8 mouse cellular contexts compared by ENCODE assay signal in genomic region chr7:29815910-29816429, GRCm38 (mm10). TPM values are rescaled to one million over a fixed set of nuclear protein-coding genes. Genes with fewer than 3 reads are reported as not detected.
A peak's percentile ranks its signal among the peaks of the same experiment; 100 is the strongest.
DNase-seq lines count a peak whose midpoint lies in the region; ATAC-seq and TF ChIP-seq lines count a peak whose summit lies in the region.

TSS of gene Zfp790 (plus strand) at chr7:29816114.

- H3K27me3 ChIP-seq in kidney, embryonic 14.5 days (ENCODE audit: control insufficient read depth, insufficient read depth, low read length), result no peaks in the 10 kb centered on the region
- no peaks in the 10 kb centered on the region for H3K27me3 ChIP-seq in limb, embryonic 15.5 days

- TF ChIP-seq POLR2A in bone marrow macrophage, adult 2 months (IDR thresholded peaks at IDR 0.05; ENCODE audit: borderline replicate concordance, low read depth, low read length), result peak; percentile 68; the same call in 1 of the 2 replicates
- peak; percentile 90 for TF ChIP-seq POLR2A in embryonic fibroblast, embryonic 13.5 days (IDR thresholded peaks at IDR 0.05; ENCODE audit: low read depth, low read length)

- H3K4me1 ChIP-seq in bone marrow macrophage, adult 2 months (ENCODE audit: control insufficient read depth, insufficient read depth, low read length), result peaks cover 20% of the 10 kb centered on the region
- H3K4me1 ChIP-seq in embryonic fibroblast, embryonic 13.5 days (ENCODE audit: control insufficient read depth, insufficient read depth, low read length), result peaks cover 3% of the 10 kb centered on the region
- H3K4me1 ChIP-seq in kidney, embryonic 14.5 days (ENCODE audit: control insufficient read depth, insufficient read depth, low read length), result peaks cover 11% of the 10 kb centered on the region; the same call in 1 of the 2 replicates
- peaks cover 33% of the 10 kb centered on the region for H3K4me1 ChIP-seq in limb, embryonic 15.5 days

- H3K36me3 ChIP-seq in kidney, embryonic 14.5 days (ENCODE audit: control insufficient read depth, insufficient read depth, low read length), result no peaks in the 10 kb centered on the region
- H3K36me3 ChIP-seq in limb, embryonic 15.5 days, result 0 out of 2 replicates have a peak, but pooled peaks cover 5% of the 10 kb centered on the region

- peak within 1 kb of the TSS; percentile 91 for H3K27ac ChIP-seq in bone marrow macrophage, adult 2 months (ENCODE audit: insufficient read depth, low read depth, low read length)
- peak within 1 kb of the TSS; percentile 77 for H3K27ac ChIP-seq in embryonic fibroblast, embryonic 13.5 days (ENCODE audit: insufficient read depth, low read length)
- H3K27ac ChIP-seq in kidney, embryonic 14.5 days (ENCODE audit: low read depth, low read length), result peak within 1 kb of the TSS; percentile 79
- peak within 1 kb of the TSS; percentile 96 for H3K27ac ChIP-seq in limb, embryonic 15.5 days

- peak; percentile 92 for DNase-seq in A20 (ENCODE audit: low read depth, low spot score)
- peak; percentile 92 to 94 for DNase-seq in heart, adult 9 months (ENCODE audit: low spot score in 2 of 2)
- DNase-seq in monocyte, adult 2 months (ENCODE audit: low read depth in 1 of 2, low spot score in 2 of 2), result peak; percentile 56 to 69
- DNase-seq in spleen, postnatal 36 days (ENCODE audit: low spot score in 2 of 2), result peak; percentile 87 to 88

- H3K9me3 ChIP-seq in kidney, embryonic 14.5 days (ENCODE audit: control insufficient read depth, low read length), result no peaks in the 10 kb centered on the region
- H3K9me3 ChIP-seq in limb, embryonic 15.5 days, result no peaks in the 10 kb centered on the region

- peak within 1 kb of the TSS; percentile 78 for H3K4me2 ChIP-seq in kidney, embryonic 14.5 days (replicated peaks; ENCODE audit: low read depth, low read length)
- H3K4me2 ChIP-seq in limb, embryonic 15.5 days, result peak within 1 kb of the TSS; percentile 77

- H3K9ac ChIP-seq in kidney, embryonic 14.5 days (ENCODE audit: low read depth, low read length), result peak within 1 kb of the TSS; percentile 66
- peak within 1 kb of the TSS; percentile 70 for H3K9ac ChIP-seq in limb, embryonic 15.5 days

- peak; percentile 95 for ATAC-seq in kidney, embryonic 14.5 days (ENCODE audit: low FRiP score, low TSS enrichment)
- ATAC-seq in limb, embryonic 15.5 days (ENCODE audit: insufficient number of reproducible peaks, low FRiP score, low TSS enrichment, low read depth), result peak; percentile 94

- WGBS in kidney, embryonic 14.5 days, result under 1% methylated on average over 26 of the region's 26 CpGs
- under 1% methylated on average over 26 of the region's 26 CpGs for WGBS in limb, embryonic 15.5 days

- TF ChIP-seq CTCF in bone marrow macrophage, adult 2 months (IDR thresholded peaks at IDR 0.05; ENCODE audit: low read depth, low read length), result 0 out of 2 replicates have a peak, but pooled peaks have one; percentile 0
- TF ChIP-seq CTCF in embryonic fibroblast, embryonic 13.5 days (IDR thresholded peaks at IDR 0.05; ENCODE audit: borderline replicate concordance, insufficient read depth, low read length), result no peak

- H3K4me3 ChIP-seq in bone marrow macrophage, adult 2 months (ENCODE audit: insufficient read depth, low read length), result peak within 1 kb of the TSS; percentile 95
- peak within 1 kb of the TSS; percentile 73 for H3K4me3 ChIP-seq in embryonic fibroblast, embryonic 13.5 days (ENCODE audit: insufficient read depth, low read length)
- peak within 1 kb of the TSS; percentile 63 for H3K4me3 ChIP-seq in kidney, embryonic 14.5 days (ENCODE audit: low read length)
- peak within 1 kb of the TSS; percentile 73 for H3K4me3 ChIP-seq in limb, embryonic 15.5 days

RNA-seq across cellular contexts. Expression of gene Zfp790, which starts in this region (rescaled TPM):
- 7.9 and 9.5 TPM in 2 replicates for polyA plus RNA-seq in bone marrow macrophage, adult 2 months (2012; ENCODE audit: insufficient read depth, insufficient read length, missing spikeins)
- 12.0 and 14.3 TPM in 2 replicates for polyA plus RNA-seq in embryonic fibroblast, embryonic 13.5 days (2011; ENCODE audit: insufficient read length, low read depth, missing spikeins)
- polyA plus RNA-seq in kidney, embryonic 14.5 days (2014; fragmentation: Nextera tagmentation; extraction: Ambion mirVana), result 4.9 and 12.3 TPM in 2 replicates
- 14.2 and 14.3 TPM in 2 replicates for polyA plus RNA-seq in limb, embryonic 15.5 days (2015; fragmentation: Nextera tagmentation; extraction: Ambion mirVana)

Comparison
In these comparisons a context has a peak if more than half of its experiments do, and no peak if none do; other contexts are left out.
1. Peak in every context shown above with its lines: DNase-seq, ATAC-seq, H3K4me3 ChIP-seq and H3K27ac ChIP-seq.